Mouse (Mus musculus): ENCODE measurements at regions not wholly inside any gene's neighbourhood (a gene's known extent, or its start where the extent isn't known, plus 50 kb on each side); places are given as distances from the start of the nearest gene placed in this dataset.

GRCm38 (mm10) chr7:125248386-125248785, 196.1 kb upstream of the Kdm8 start:
- H3K36me3 ChIP-seq, result no peaks in the 10 kb centered on the region
- H3K4me3 ChIP-seq, result no peak overlapping the region
- no peaks in the 10 kb centered on the region for H3K4me1 ChIP-seq
- H3K9me3 ChIP-seq, result no peaks in the 10 kb centered on the region
- DNase-seq (ENCODE audit: low spot score), result no peak
- WGBS, result 59% methylated on average over 3 of the region's 3 CpGs
- H3K27me3 ChIP-seq (ENCODE audit: insufficient read depth, poor library complexity, severe bottlenecking), result no peaks in the 10 kb centered on the region
- no peak overlapping the region for H3K27ac ChIP-seq

DNA sequence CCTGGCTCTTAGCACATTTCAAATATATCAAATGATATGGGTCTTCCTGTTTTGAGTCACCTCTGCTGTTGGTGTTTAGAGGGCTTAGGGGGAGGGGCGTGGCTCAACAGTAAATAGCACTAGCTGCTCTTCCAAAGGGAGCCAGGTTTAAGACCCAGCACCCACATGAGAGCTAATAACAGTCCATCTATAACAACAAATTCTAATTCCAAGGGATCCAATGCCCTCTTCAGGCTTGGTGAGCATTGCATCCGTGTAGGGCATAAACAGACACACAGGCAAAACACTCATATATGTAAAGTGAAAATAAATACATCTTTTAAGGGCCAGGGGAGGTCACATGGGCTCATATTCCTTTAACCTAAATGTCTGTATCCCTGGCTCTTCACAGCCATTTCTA, 194.1 kb upstream of the Kdm8 start:
- Histone ChIP-seq H3K27me3 (ENCODE audit: insufficient read depth, poor library complexity, severe bottlenecking) (no peaks in the 10 kb centered on the region), H3K4me1 (peaks cover 4% of the 10 kb centered on the region; the same call in 1 of the 2 replicates), H3K27ac (no peak overlapping the region), H3K4me3 (no peak overlapping the region), H3K9me3 (no peaks in the 10 kb centered on the region), H3K36me3 (no peaks in the 10 kb centered on the region)
- peak; percentile 48 for DNase-seq (ENCODE audit: low spot score)
- 75% methylated on average over 2 of the region's 2 CpGs for WGBS

GRCm38 (mm10) chr7:125250970-125251585, 193.4 kb upstream of the Kdm8 start:
- no peak for DNase-seq (ENCODE audit: low spot score)
- Histone ChIP-seq H3K27me3 (ENCODE audit: insufficient read depth, poor library complexity, severe bottlenecking) (no peaks in the 10 kb centered on the region), H3K9me3 (no peaks in the 10 kb centered on the region), H3K36me3 (no peaks in the 10 kb centered on the region), H3K27ac (no peak overlapping the region), H3K4me3 (no peak overlapping the region), H3K4me1 (peaks cover 4% of the 10 kb centered on the region; the same call in 1 of the 2 replicates)
- 79% methylated on average over 6 of the region's 6 CpGs for WGBS

DNA sequence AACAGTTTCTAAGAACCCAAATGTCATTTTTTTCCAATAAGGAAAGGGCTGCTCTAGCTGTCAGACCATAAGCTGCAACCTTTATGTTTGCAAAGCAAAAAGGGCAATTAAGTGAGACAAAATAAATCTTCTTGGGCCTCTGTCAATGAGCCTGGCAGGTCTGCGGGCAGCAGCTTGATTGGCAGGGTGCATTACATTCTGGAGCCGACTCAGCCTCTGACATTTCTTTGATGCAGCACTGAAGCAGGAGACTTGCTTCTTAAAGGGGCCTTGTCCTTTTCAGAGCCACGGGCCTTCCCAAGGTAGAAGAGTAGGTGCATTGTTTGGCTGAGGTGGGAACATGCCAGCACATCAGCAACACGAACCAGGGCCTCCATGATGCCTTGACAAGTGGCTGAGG, 190.2 kb upstream of the Kdm8 start:
- no peak for DNase-seq (ENCODE audit: low spot score)
- H3K27me3 ChIP-seq (ENCODE audit: insufficient read depth, poor library complexity, severe bottlenecking), result no peaks in the 10 kb centered on the region
- peaks cover 4% of the 10 kb centered on the region; the same call in 1 of the 2 replicates for H3K4me1 ChIP-seq
- no peaks in the 10 kb centered on the region for H3K9me3 ChIP-seq
- H3K27ac ChIP-seq, result no peak overlapping the region
- WGBS, result 38% methylated on average over 4 of the region's 4 CpGs
- H3K36me3 ChIP-seq, result no peaks in the 10 kb centered on the region
- H3K4me3 ChIP-seq, result no peak overlapping the region

DNA sequence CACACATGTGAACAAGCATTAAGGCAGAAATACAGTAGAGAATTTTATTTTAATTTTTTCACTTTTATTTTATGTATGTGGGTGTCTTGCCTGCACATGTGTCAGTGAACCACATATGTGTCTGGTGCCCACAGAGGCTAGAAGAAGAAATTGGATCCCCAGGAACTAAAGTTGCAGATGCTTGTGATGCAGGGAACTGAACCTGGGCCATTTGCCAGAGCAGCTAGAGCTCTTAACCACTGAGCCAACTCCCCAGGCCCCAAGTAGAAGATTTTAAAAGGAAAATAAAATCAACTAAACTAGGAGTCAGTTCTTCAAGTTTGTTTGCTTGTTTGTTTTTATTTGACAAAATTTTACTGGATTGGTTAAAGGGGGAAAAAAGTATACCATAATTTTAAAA, 185.5 kb upstream of the Kdm8 start:
- Histone ChIP-seq H3K36me3 (no peaks in the 10 kb centered on the region), H3K4me1 (peaks cover 4% of the 10 kb centered on the region; the same call in 1 of the 2 replicates), H3K9me3 (no peaks in the 10 kb centered on the region), H3K4me3 (no peak overlapping the region), H3K27ac (no peak overlapping the region), H3K27me3 (ENCODE audit: insufficient read depth, poor library complexity, severe bottlenecking) (no peaks in the 10 kb centered on the region)
- DNase-seq (ENCODE audit: low spot score), result no peak

GRCm38 (mm10) chr7:125262133-125262532, 182.3 kb upstream of the Kdm8 start:
- no peaks in the 10 kb centered on the region for H3K27me3 ChIP-seq (ENCODE audit: insufficient read depth, poor library complexity, severe bottlenecking)
- no peaks in the 10 kb centered on the region for H3K36me3 ChIP-seq
- H3K4me3 ChIP-seq, result no peak overlapping the region
- no peak overlapping the region for H3K27ac ChIP-seq
- no peaks in the 10 kb centered on the region for H3K4me1 ChIP-seq
- 67% methylated on average over 2 of the region's 2 CpGs for WGBS
- no peaks in the 10 kb centered on the region for H3K9me3 ChIP-seq
- DNase-seq (ENCODE audit: low spot score), result no peak

DNA sequence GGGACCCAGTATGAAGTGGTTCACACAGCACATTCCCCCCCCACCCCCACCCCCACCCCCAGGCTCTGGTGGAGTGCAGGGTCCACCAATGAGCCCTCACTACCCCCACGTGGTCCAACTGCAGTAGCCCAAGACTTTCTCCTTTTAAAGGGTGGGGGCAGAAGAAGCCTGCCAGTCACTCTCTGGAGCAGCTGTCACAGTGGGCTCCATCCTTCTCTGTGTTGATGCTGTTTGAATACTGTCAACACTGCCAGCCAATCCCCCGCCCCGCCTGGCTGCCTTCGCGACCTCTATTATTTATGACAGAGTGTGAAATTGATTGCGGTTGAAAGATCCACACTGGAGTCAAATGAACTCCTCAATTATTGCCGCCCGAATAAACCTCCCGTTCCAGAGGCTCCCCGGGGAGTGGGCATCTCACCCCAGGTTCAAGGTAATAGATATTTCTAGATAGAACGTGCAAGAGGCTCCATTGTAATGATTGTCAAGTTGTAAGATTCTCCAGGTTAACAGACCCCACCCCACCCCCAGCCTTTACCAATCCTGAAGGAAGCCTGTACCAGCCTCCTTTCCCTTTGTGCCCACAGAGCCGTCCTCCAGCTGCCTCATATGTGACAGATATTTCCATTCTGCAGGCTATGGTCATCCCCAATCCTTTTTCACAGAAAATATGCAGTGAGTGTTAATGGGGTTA, 181.7 kb upstream of the Kdm8 start:
- Histone ChIP-seq H3K4me3 (no peak overlapping the region), H3K27me3 (ENCODE audit: insufficient read depth, poor library complexity, severe bottlenecking) (no peaks in the 10 kb centered on the region), H3K4me1 (no peaks in the 10 kb centered on the region), H3K9me3 (no peaks in the 10 kb centered on the region), H3K36me3 (no peaks in the 10 kb centered on the region), H3K27ac (no peak overlapping the region)
- no peak for DNase-seq (ENCODE audit: low spot score)
- WGBS, result 73% methylated on average over 12 of the region's 12 CpGs

DNA sequence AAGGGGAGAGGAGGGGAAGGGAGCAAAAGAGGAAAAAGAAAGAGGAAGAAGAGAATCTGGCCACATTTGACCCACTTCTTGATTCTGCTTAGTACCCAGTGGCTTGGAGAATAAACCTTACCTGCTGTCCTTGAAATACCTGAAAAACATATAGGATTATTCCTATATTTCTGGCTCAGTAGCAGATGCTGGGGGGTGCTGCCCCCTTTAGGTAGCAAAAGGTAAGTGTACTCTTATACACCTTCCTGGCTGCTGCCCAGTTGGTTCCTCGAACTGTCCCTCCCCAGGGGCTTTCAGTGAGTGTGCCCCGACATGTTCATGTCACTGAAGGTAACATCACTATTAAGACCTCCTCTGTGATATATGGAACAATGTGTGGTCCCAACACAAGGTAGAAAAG, 180.7 kb upstream of the Kdm8 start:
- H3K36me3 ChIP-seq, result no peaks in the 10 kb centered on the region
- no peak overlapping the region for H3K4me3 ChIP-seq
- no peaks in the 10 kb centered on the region for H3K27me3 ChIP-seq (ENCODE audit: insufficient read depth, poor library complexity, severe bottlenecking)
- DNase-seq (ENCODE audit: low spot score), result no peak
- no peak overlapping the region for H3K27ac ChIP-seq
- no peaks in the 10 kb centered on the region for H3K9me3 ChIP-seq
- 66% methylated on average over 2 of the region's 2 CpGs for WGBS
- no peaks in the 10 kb centered on the region for H3K4me1 ChIP-seq

DNA sequence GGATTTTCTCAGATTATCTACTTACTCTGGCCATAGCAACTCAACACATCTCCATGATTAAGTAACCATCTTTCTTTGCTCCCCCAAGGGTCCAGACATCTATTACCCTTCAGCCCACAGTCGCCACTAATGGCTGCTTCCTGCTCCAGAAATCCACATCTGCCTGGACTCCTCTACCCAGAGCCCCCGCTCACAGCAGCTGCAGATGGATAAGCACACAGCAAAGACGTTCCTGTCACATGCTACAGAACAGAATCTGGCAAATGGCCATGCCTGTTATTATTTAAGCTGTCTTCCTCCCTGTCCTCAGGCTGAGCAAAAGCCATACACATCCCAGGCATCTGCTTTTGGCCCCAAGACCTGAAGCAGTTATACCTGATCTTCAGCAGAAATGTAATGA, 173.8 kb upstream of the Kdm8 start:
- Histone ChIP-seq H3K27me3 (ENCODE audit: insufficient read depth, poor library complexity, severe bottlenecking) (no peaks in the 10 kb centered on the region), H3K27ac (no peak overlapping the region), H3K9me3 (no peaks in the 10 kb centered on the region), H3K4me3 (no peak overlapping the region), H3K36me3 (no peaks in the 10 kb centered on the region), H3K4me1 (no peaks in the 10 kb centered on the region)
- 55% methylated on average over 3 of the region's 3 CpGs for WGBS
- no peak for DNase-seq (ENCODE audit: low spot score)

- Histone ChIP-seq H3K36me3 (no peaks in the 10 kb centered on the region), H3K4me3 (no peak overlapping the region), H3K27me3 (ENCODE audit: insufficient read depth, poor library complexity, severe bottlenecking) (no peaks in the 10 kb centered on the region), H3K9me3 (no peaks in the 10 kb centered on the region), H3K4me1 (no peaks in the 10 kb centered on the region), H3K27ac (no peak overlapping the region)
- WGBS, result 83% methylated on average over 4 of the region's 4 CpGs
- no peak for DNase-seq (ENCODE audit: low spot score)
Observed at GRCm38 (mm10) chr7:125271356-125271755, 173.1 kb upstream of the Kdm8 start.

GRCm38 (mm10) chr7:125281371-125281770, 163.1 kb upstream of the Kdm8 start:
- no peak for DNase-seq (ENCODE audit: low spot score)
- no peak overlapping the region for H3K27ac ChIP-seq
- no peak overlapping the region for H3K4me3 ChIP-seq
- H3K9me3 ChIP-seq, result no peaks in the 10 kb centered on the region
- H3K36me3 ChIP-seq, result no peaks in the 10 kb centered on the region
- 73% methylated on average over 3 of the region's 3 CpGs for WGBS
- no peaks in the 10 kb centered on the region for H3K4me1 ChIP-seq
- H3K27me3 ChIP-seq (ENCODE audit: insufficient read depth, poor library complexity, severe bottlenecking), result no peaks in the 10 kb centered on the region

DNA sequence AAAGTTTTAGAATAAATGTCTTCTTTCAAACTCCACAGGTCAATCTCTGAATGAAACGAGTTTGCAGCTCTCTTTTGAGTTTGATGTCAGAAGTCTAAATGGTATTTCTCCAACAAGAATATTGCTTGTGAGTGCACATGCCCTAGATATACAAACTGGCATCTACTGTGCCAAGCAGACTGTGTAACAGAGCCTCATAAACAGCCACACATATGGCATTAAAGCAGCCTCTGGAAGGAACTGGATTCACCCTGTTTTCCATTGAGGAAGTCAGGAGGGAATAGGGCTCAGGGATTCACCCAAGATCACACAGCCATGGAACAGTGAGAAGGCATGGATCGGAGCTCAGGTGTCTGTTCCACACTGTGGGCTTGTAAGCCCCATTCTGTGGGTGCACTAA, 149.2 kb upstream of the Kdm8 start:
- no peaks in the 10 kb centered on the region for H3K36me3 ChIP-seq
- H3K4me1 ChIP-seq, result no peaks in the 10 kb centered on the region
- no peak for DNase-seq (ENCODE audit: low spot score)
- 64% methylated on average over 2 of the region's 2 CpGs for WGBS
- no peak overlapping the region for H3K4me3 ChIP-seq
- H3K27ac ChIP-seq, result no peak overlapping the region
- no peaks in the 10 kb centered on the region for H3K27me3 ChIP-seq (ENCODE audit: insufficient read depth, poor library complexity, severe bottlenecking)
- H3K9me3 ChIP-seq, result no peaks in the 10 kb centered on the region

GRCm38 (mm10) chr7:125308433-125308832, 136.0 kb upstream of the Kdm8 start:
- Histone ChIP-seq H3K27ac (no peak overlapping the region), H3K4me3 (no peak overlapping the region), H3K36me3 (no peaks in the 10 kb centered on the region), H3K4me1 (no peaks in the 10 kb centered on the region), H3K27me3 (ENCODE audit: insufficient read depth, poor library complexity, severe bottlenecking) (no peaks in the 10 kb centered on the region), H3K9me3 (no peaks in the 10 kb centered on the region)
- DNase-seq (ENCODE audit: low spot score), result no peak
- 74% methylated on average over 3 of the region's 3 CpGs for WGBS

- Histone ChIP-seq H3K36me3 (no peaks in the 10 kb centered on the region), H3K27ac (no peak overlapping the region), H3K9me3 (no peaks in the 10 kb centered on the region), H3K27me3 (ENCODE audit: insufficient read depth, poor library complexity, severe bottlenecking) (no peaks in the 10 kb centered on the region), H3K4me3 (no peak overlapping the region), H3K4me1 (no peaks in the 10 kb centered on the region)
- 85% methylated on average over 4 of the region's 4 CpGs for WGBS
- DNase-seq (ENCODE audit: low spot score), result no peak
Observed at GRCm38 (mm10) chr7:125310971-125311370, 133.5 kb upstream of the Kdm8 start.

Measured in heart, embryonic 10.5 days (tissue).